ENCODE assay signal across 12 mouse cellular contexts in the genomic region with DNA sequence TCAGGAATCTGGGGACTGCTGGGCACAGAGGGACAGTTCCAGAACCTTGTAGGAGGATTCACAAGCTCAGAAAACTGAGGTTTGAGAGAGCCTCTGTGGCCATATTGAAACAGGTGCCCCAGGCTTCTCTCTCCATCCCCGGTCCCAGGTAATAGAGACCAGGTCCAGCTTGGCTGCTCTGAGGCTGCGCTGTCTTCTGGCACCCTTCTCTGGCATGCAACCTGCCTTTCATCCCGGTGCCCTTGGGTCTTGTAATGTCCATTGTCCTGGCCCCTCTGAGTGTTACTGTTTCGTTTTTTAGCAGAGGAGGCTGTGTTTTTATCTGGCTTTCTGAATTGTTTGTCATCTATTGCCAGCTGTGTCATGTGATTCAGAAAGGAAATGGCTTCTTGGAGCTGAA.
"Had no signal": no experiment of that assay in that cellular context is flagged by ENCODE, and none has a peak within 500 bp of the region (broad histone marks: within the 10 kb centered on the region; RNA-seq: fewer than 3 reads in every experiment).

No protein-coding gene starts in this region.

- H3K9me3 ChIP-seq: limb, embryonic 12.5 days; limb, embryonic 15.5 days; liver, embryonic 13.5 days; lung, embryonic 15.5 days had no signal

- H3K9ac ChIP-seq: limb, embryonic 12.5 days; limb, embryonic 15.5 days; liver, embryonic 13.5 days; lung, embryonic 15.5 days had no signal

- DNase-seq: kidney, adult 9 months; kidney, postnatal 14 days; kidney, postnatal 4 days; left cerebral cortex, postnatal 4 days; liver, embryonic 13.5 days; midbrain, embryonic 14.5 days; thymus, postnatal 25 days had no signal

- H3K36me3 ChIP-seq: limb, embryonic 12.5 days; limb, embryonic 15.5 days; liver, embryonic 13.5 days; lung, embryonic 15.5 days had no signal

- H3K4me1 ChIP-seq: limb, embryonic 12.5 days; limb, embryonic 15.5 days; liver, embryonic 13.5 days; lung, embryonic 15.5 days had no signal

- ATAC-seq: intestine, postnatal 0 days had no signal

- H3K27me3 ChIP-seq: limb, embryonic 12.5 days; limb, embryonic 15.5 days; liver, embryonic 13.5 days; lung, embryonic 15.5 days had no signal

- H3K27ac ChIP-seq: limb, embryonic 12.5 days; limb, embryonic 15.5 days; liver, embryonic 13.5 days; lung, embryonic 15.5 days had no signal

- H3K4me3 ChIP-seq: limb, embryonic 12.5 days; limb, embryonic 15.5 days; liver, embryonic 13.5 days; lung, embryonic 15.5 days had no signal

- H3K4me2 ChIP-seq: limb, embryonic 12.5 days; limb, embryonic 15.5 days; liver, embryonic 13.5 days; lung, embryonic 15.5 days; midbrain, embryonic 11.5 days had no signal
